Mouse (Mus musculus) monocyte, adult 2 months (primary cell): ENCODE measurements around the gene S100a3.

ENCODE experiments used
- DNase-seq, 2 experiments: peaks; one replicate each; pipeline ENCODE4 v3.0.0; 2022; ENCODE audit warnings: low spot score in 2 of 2, low read depth in 1 of 2

Gene S100a3

DNA sequence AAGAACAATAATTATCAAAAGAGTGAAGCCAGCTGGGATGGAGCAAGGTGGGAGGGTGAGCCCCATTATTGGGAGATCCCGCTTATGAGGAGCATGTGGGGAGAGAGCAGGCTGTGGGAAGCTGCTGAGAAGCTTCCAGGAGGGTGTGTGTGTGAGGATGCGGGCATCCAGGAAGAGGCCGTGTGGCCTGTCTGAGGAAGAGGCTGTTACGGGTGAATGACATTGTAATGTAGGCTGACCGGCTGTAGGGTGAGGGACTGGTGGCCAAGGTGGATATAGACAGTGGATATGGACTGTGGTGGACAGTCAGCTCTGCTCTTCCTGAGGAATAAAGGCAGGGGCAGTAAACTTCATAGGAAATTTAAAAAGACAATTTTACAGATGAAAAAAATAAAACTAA, 65.1 kb downstream of the S100a3 start:
- DNase-seq, result no peak

DNA sequence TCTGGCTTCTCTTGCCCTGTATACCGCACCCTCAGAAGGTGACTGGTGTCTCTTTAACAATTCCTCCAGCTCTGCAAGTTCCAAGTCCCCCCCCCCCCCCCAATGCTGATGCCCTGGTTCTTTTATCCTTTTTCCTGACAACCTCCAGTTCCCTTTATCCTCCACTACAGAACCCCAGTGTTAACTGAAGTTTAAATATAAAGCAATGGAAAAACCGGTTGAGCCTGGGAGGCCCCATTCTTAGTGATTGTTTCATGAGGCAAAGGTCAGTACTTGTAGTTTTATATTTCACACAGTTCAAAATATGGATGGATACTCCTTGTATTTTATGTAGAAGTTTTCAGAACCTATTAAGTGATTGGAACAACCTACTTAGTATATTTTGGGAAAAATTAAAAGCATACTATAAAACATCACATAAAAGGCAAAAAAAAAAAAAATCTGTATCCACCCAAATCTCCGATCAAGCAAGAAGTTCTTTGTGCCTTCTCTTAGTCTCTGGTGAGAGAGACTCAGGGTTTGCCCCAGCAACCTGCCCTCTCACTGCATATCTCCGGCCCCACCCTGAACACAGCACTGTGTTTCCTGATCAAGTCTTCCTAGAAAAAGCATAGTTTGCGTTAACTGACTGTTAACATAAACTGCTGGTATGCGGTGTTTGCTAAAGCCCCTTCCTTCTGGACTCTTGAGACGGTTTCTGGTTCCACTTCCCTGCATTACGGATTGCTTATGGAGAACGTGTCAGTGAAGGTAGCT, 66.1 kb downstream of the S100a3 start:
- no peak for DNase-seq

DNA sequence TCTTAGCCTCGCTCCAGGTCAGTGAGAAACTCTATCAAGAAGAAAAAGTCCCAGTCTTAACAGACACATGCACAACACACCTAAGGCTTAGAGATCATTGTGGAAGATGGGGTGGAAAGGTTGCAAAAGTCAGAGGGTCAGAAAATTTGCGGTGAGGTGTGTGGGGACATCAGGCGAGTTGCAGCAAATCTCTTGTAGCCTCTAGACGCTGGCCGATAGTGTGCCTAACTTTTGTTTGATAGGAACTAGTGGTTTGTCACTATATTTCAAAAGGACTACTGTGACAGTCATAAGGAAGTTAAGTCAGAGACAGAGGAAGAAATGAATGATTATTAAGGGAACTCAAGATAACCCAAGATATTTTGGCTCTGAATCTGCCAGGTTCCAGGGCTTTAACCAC, 67.0 kb downstream of the S100a3 start:
- DNase-seq, result no peak

DNA sequence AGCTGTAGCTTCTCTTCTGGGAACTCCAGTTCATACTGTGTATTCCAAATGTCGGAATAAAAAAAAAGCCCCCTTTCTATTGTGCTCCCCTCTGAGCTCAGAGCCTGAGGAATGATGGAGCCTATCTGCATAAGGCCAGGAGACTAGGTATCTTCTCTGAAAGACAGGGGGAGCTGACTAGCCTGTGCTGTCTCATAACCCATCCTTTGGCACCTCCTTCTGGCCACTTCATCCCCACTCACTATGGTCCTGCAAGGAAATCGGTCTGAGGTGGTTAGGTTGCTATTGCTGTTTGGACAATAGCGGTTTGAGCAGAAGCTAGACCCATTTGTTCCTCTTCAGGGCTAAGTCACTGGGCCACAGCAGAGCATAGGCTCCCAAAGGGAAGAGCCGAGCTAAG, 67.4 kb downstream of the S100a3 start:
- DNase-seq, result no peak

DNA sequence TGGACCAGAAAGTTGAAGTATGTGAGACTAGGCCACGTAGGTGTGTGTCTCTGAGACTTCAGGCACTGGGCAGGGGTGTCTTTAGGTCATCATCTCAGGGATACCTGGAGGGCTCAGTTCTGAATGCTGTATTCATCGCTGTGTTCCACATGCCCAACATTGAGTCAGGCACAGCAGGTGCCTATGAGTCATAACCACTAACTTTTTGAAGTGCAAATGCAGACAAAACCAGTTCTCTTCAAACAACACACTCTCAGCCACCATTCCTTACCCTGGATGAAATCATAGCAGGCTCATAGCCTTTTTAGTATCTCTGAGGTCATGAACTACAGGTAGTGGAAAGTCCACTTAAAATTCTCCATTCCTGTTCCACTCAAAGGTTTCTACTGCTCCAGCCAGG, 68.9 kb downstream of the S100a3 start:
- no peak for DNase-seq

DNA sequence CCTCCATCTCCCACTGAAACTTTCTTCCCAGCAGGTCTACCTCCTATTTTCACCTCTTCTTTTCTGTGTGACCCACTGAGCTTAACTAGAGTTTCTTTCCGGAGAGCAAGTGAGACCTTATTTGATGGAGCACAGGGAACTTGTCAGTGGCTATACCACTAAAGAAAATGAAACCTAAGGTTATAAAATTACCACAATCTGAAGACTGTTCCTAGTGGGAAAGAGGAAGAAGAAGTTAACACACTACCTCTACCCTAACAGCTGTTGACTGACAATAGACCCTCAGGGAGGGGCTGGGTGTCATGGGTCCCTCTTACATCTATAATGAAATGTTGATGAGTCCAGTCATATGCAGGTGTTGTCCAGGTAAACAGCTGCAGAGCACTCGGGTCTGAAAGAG, 71.6 kb downstream of the S100a3 start:
- DNase-seq, result no peak

DNA sequence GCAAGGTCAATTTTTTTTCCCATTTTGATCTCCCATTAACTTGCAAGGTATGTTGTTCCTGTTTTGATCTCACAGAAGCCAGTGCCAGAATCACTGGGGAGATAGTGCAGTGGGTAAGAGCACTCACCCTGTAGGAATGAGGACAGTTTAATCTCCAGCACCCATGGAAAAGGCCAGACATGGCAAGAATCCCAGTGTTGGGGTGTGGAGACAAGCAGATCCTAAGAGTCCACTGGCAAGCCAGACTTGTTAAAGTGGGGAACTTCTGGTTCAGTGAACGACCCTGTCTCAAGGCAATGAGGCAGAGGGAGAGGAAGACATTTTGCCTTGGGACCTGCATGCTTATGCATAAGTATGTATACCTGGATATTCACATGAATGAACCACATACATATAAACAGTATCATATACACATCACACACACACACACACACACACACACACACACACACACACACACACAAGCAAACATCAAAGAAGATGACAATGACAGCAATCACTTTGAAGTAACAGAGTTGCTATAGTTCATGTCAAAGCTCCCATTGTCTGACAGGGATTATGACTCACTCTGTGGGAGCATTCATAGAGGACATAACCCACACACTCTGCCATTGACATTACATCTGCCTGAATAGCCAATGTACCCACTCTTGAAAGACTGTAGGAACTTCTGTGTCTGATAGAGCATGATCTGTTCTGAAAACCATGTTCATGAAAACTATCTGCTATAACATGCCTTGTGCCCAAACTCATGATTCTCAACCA, 78.3 kb downstream of the S100a3 start:
- DNase-seq, result no peak

DNA sequence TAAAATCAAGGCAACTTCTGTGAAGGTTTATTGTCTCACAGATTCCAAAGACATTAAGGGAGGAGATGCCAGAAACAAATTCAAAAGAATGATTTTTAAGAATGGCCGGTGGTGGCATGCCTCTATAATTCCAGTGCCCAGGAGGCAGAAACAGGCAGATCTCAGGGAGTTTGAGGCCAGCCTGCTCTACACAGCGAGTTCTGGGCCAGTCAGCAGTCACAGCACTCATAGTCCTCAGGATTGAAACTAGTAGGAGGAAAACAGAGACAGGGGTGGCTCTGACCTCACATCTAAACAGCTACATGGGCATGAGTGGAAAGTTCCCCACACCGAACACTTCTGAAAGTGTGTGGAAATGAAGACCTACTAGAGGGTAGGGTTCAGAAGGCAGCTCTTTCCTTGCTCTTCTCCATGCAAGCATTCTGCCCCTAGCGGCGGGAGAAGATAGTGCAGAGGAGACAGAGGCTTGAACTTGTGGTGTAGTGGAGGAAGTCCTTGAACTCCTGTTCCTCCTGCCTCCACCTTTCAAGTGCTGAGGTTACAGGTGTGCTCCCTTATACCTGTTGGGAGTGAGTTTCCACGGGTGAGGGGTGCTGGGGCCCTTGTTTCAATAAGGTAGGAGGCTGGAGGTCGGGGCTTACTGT, 79.3 kb downstream of the S100a3 start:
- no peak for DNase-seq

DNA sequence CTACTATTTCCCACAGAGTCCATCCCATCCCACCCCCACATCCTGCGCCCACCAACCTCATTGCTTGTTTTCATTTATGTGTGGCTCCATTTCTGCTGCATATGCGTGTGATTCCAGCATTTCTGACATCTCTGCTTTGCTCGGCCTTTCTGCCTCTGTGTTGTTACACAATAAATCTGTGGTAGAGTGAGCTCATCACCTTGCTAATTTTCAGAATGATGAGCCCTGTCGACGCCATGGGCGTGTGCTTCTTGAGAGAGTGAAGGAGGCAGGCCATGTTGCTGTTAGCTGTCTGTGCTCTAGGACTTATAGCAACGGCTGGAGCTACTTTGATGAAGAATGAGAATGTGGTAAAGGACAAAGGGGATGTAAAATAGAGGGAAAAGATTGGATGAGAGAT, 80.6 kb downstream of the S100a3 start:
- DNase-seq, result no peak

DNA sequence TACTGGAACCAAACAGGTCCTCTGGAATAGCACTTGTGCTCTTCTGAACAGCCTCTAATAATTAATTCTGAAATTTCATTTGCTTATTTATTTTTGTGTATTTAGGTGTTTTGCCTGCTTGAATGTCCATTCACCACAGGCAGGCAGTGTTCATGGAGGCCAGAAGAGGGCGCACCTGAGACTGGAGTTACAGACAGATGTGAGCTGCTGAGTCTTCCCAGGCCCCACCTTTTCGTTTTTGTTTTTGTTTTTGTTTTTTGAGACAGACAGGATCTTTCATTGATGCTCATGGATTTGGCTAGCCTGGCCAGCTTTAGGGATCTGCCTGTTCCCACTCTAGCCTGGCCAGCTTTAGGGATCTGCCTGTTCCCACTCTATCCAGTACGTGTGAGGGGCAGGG, 83.8 kb downstream of the S100a3 start:
- peak in 1 of 2 experiments; percentile 26 for DNase-seq

DNA sequence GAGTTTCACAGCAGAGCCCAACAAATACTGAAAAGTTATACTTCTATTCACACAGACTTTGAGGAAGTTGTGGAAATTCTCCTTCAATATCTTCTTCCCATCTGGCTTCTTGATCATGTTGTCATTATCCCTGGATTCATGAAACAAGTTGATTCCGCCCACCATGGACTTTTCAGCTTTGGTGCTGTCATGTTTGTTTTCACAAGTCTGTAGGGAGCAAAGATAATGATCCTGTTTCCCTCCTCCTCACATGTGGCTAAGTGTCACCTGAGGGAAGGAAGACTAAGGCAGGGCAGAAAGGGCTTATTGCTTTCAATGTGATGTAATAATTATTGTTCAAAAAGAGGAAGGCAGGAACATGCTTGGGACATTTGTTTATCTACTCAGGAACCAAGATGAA, 86.9 kb downstream of the S100a3 start:
- DNase-seq, result no peak

DNA sequence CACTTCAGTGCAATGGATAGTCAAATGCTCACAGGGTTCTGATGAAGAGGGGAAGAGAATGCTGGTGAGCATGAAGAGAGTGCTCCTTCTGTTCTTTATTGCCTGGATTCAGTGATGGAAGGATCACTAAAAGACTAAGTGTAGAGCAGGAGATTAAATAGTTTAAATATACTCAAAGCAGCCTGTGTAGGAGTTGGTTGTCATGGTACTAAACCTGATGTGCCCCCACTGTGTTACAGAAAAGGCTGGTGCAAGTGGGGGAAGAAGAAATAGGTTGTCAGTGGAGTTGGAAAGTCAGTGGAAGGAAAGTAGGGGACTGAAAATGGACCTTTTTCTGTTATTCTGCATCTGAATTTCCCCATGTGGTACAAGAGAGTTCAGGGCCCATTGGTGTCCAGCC, 88.6 kb downstream of the S100a3 start:
- no peak for DNase-seq

DNA sequence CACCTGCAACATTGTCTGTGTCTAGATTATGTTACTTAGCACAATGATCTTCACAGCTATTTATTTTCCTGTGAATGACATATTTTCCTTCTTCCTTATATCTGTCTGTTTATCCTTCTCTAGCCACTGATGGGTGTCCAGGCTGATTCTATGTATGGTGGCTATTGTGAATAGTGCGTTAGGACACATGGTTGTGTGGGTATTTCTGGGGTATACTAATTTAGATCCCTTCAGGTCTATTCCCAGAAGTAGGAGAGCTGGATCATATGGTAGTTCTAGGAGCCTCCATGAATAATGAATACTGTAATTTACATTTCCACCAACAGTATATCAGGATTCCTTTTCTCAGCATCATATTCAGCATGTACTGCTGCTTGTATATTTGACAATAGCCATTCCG, 89.5 kb downstream of the S100a3 start:
- no peak for DNase-seq
